Mouse (Mus musculus) spleen, adult 2 months (tissue): ENCODE results near the gene Myof. TPM values are rescaled to one million over a fixed set of nuclear protein-coding genes. Genes with fewer than 3 reads are reported as not detected.

Source experiments
- DNase-seq, 2 experiments: peaks; one replicate each; pipeline versions ENCODE4 v3.0.0 to v3.0.0-alpha.2; 2012 to 2021; ENCODE audit warnings: low spot score in 2 of 2, low read depth in 1 of 2
- H3K27ac ChIP-seq: fragments of 200-500 bp; 2 replicates; pipeline ENCODE4 v1.5.1; 2012; ENCODE audit warnings: low read length, inconsistent platforms; ENCODE audit not compliant: insufficient read depth
- H3K27me3 ChIP-seq: fragments of 200-500 bp; 2 replicates; pipeline ENCODE4 v1.6.1; 2012; ENCODE audit warnings: mild to moderate bottlenecking, moderate library complexity, low read length, inconsistent platforms; ENCODE audit not compliant: control insufficient read depth, insufficient read depth
- H3K36me3 ChIP-seq: fragments of 200-500 bp; 2 replicates; pipeline ENCODE4 v1.6.1; 2012; ENCODE audit warnings: mild to moderate bottlenecking, low read length, inconsistent platforms; ENCODE audit not compliant: control insufficient read depth, insufficient read depth
- H3K4me1 ChIP-seq: fragments of 200-500 bp; 2 replicates; pipeline ENCODE4 v1.6.1; 2011; ENCODE audit warnings: inconsistent platforms; ENCODE audit not compliant: control insufficient read depth, insufficient read depth, insufficient read length
- H3K4me3 ChIP-seq: fragments of 200-500 bp; 2 replicates; pipeline ENCODE4 v1.5.1; 2011; ENCODE audit warnings: mild to moderate bottlenecking, inconsistent platforms; ENCODE audit not compliant: insufficient read depth, insufficient read length; ENCODE audit errors: extremely low read depth
- CTCF ChIP-seq: fragments of 200-500 bp; IDR thresholded peaks from 2 replicates; pipeline ENCODE4 v1.5.1; 2011; ENCODE audit warnings: mild to moderate bottlenecking, inconsistent platforms; ENCODE audit not compliant: insufficient read depth, insufficient read length, insufficient replicate concordance; ENCODE audit errors: extremely low read depth
- POLR2A ChIP-seq: fragments of 200-500 bp; IDR thresholded peaks from 2 replicates; pipeline ENCODE4 v1.6.1; 2011; ENCODE audit warnings: low read depth, low read length, inconsistent platforms
- WGBS: fragments of 180-500 bp; shearing (Covaris S2); methylation state at CpG from one replicate; pipeline ENCODE4 v1.1.7; 2018; 5-methylcytosine and 5-hydroxymethylcytosine counted together
- polyA plus RNA-seq: library from polyadenylated mRNA; depleted of rRNA; stranded (reverse); fragments of >200 nt; gene quantifications from 2 replicates; pipeline ENCODE4 v1.2.3, GENCODE M21; 2012

Gene Myof
- polyA plus RNA-seq, 1 experiment, result 10.6 TPM

GRCm38 (mm10) chr19:37992184-37992554 lies 51.2 kb downstream of the Myof start:
- H3K36me3 ChIP-seq, result no peaks in the 10 kb centered on the region
- H3K27me3 ChIP-seq, result no peaks in the 10 kb centered on the region
- 85% methylated on average over 2 of the region's 2 CpGs for WGBS
- H3K4me1 ChIP-seq, result no peaks in the 10 kb centered on the region; the same call in 1 of the 2 replicates
- H3K4me3 ChIP-seq, result no peak overlapping the region
- H3K27ac ChIP-seq, result no peak overlapping the region
- TF ChIP-seq POLR2A, result no peak
- no peak for TF ChIP-seq CTCF
- DNase-seq, result no peak

GRCm38 (mm10) chr19:37991399-37992183 lies 51.8 kb downstream of the Myof start:
- no peak for TF ChIP-seq CTCF
- TF ChIP-seq POLR2A, result no peak
- 36% methylated on average over 7 of the region's 7 CpGs for WGBS
- no peak overlapping the region for H3K27ac ChIP-seq

GRCm38 (mm10) chr19:37989971-37990370 lies 53.4 kb downstream of the Myof start:
- H3K4me1 ChIP-seq, result no peaks in the 10 kb centered on the region; the same call in 1 of the 2 replicates
- H3K36me3 ChIP-seq, result no peaks in the 10 kb centered on the region
- no peak overlapping the region for H3K27ac ChIP-seq
- H3K27me3 ChIP-seq, result no peaks in the 10 kb centered on the region
- DNase-seq, result no peak
- WGBS, result 92% methylated on average over 2 of the region's 2 CpGs
- H3K4me3 ChIP-seq, result no peak overlapping the region
- no peak for TF ChIP-seq POLR2A
- TF ChIP-seq CTCF, result no peak

More at GRCm38 (mm10) chr19:37991399-37992183, 51.8 kb downstream of the Myof start:
- Histone ChIP-seq H3K27me3 (no peaks in the 10 kb centered on the region), H3K36me3 (no peaks in the 10 kb centered on the region), H3K4me3 (no peak overlapping the region), H3K4me1 (no peaks in the 10 kb centered on the region; the same call in 1 of the 2 replicates)
- no peak for DNase-seq

- WGBS, result 97% methylated on average over 4 of the region's 4 CpGs
- Histone ChIP-seq H3K27ac (no peak overlapping the region), H3K4me1 (no peaks in the 10 kb centered on the region; the same call in 1 of the 2 replicates), H3K4me3 (no peak overlapping the region), H3K36me3 (no peaks in the 10 kb centered on the region), H3K27me3 (no peaks in the 10 kb centered on the region)
- no peak for DNase-seq
- no peak for TF ChIP-seq CTCF
- no peak for TF ChIP-seq POLR2A
Measured at GRCm38 (mm10) chr19:37988156-37988555, 55.2 kb downstream of the Myof start.

- no peak for DNase-seq
- Histone ChIP-seq H3K27me3 (no peaks in the 10 kb centered on the region), H3K36me3 (no peaks in the 10 kb centered on the region), H3K4me3 (no peak overlapping the region), H3K4me1 (no peaks in the 10 kb centered on the region), H3K27ac (no peak overlapping the region)
- no peak for TF ChIP-seq POLR2A
- WGBS, result 92% methylated on average over 16 of the region's 16 CpGs
Measured at GRCm38 (mm10) chr19:37985730-37986129, 57.6 kb downstream of the Myof start.

GRCm38 (mm10) chr19:37975951-37976350 lies 67.4 kb downstream of the Myof start:
- H3K27me3 ChIP-seq, result no peaks in the 10 kb centered on the region
- no peaks in the 10 kb centered on the region for H3K36me3 ChIP-seq
- TF ChIP-seq POLR2A, result no peak
- TF ChIP-seq CTCF, result no peak
- no peak for DNase-seq
- WGBS, result 87% methylated on average over 5 of the region's 5 CpGs
- H3K4me3 ChIP-seq, result no peak overlapping the region
- no peaks in the 10 kb centered on the region for H3K4me1 ChIP-seq
- H3K27ac ChIP-seq, result no peak overlapping the region

- no peak for DNase-seq
- Histone ChIP-seq H3K4me3 (no peak overlapping the region), H3K4me1 (peaks cover 6% of the 10 kb centered on the region), H3K27ac (no peak overlapping the region), H3K27me3 (no peaks in the 10 kb centered on the region), H3K36me3 (no peaks in the 10 kb centered on the region)
- WGBS, result 65% methylated on average over 4 of the region's 4 CpGs
- TF ChIP-seq POLR2A (no peak), CTCF (no peak)
Measured at GRCm38 (mm10) chr19:37970571-37970970, 72.8 kb downstream of the Myof start.
